Mouse (Mus musculus): Measurements from ENCODE around the gene Mbnl2. TPM values are rescaled to one million over a fixed set of nuclear protein-coding genes. Genes with fewer than 3 reads are reported as not detected.

Gene Mbnl2
- polyA plus RNA-seq, 1 experiment from 2014 or later: 21.8 TPM

DNA sequence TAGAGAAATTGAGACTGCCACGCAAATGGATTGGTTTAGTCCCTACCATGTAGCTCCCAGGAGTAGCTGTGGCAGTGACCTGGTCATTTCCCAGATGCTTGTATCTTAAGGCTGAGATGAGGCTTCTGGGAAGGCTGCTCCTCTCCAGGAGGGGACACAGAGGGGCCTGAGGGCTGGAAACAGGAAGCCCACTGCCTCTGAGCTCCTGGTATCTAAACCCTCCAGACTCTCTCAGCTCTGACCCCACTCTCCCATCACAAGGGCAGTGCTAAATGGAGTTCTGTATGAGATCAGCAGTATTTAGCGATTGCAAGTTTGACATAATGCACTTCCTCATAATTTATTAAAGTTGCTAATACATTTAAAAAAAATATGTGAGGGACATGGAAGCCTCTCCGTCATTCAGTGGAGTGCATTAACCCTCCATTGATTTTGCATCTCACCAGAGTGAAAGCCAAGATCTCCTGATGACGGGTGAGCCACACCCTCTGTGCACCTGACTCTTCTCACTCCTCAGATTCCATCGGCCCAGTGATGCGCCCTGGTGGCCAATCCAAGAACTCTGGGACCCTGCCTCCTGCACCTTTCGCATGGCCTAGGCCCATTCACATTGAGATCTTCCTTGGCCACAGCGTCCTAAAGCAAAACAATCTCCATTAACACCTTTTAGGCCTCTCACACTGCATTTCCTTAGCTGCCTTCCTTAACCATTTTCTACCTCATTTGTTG lies 87.8 kb downstream of the Mbnl2 start:
- no peaks in the 10 kb centered on the region for H3K4me1 ChIP-seq (ENCODE audit: control insufficient read depth, insufficient read depth, low read length)
- WGBS: 67% methylated on average over 8 of the region's 8 CpGs
- no peak overlapping the region for H3K9ac ChIP-seq (ENCODE audit: low read depth, low read length)
- H3K36me3 ChIP-seq (ENCODE audit: control insufficient read depth, insufficient read depth, low read length): no peaks in the 10 kb centered on the region
- H3K4me3 ChIP-seq (ENCODE audit: low read depth, low read length): no peak overlapping the region
- no peaks in the 10 kb centered on the region for H3K9me3 ChIP-seq (replicated peaks; ENCODE audit: control insufficient read depth, low read length, poor library complexity, severe bottlenecking)
- H3K4me2 ChIP-seq (ENCODE audit: low read length): no peak overlapping the region
- no peak for ATAC-seq
- H3K27ac ChIP-seq (ENCODE audit: low read length): no peak overlapping the region
- no peaks in the 10 kb centered on the region for H3K27me3 ChIP-seq (ENCODE audit: control insufficient read depth, insufficient read depth, low read depth, low read length)

DNA sequence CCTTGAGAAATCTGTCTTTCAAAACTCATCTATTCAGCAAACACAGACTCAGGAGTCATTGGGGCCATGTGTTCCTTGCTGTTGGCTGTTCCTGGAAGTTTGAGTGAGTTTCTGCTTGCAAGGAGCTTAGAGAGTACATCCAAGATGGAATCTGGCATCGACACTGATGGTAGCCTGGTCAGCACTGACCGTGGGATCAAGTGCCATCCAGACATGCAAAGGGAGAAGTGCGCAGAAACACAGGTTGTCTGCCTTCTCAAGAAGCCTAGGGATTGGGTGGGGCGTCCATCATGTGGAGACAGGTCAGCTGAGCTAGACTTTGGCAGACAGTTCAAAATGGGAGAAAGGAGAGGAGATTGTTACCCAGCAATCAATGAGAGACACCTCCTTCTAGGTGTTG lies 89.6 kb downstream of the Mbnl2 start:
- no peak for ATAC-seq
- no peak overlapping the region for H3K27ac ChIP-seq (ENCODE audit: low read length)
- no peaks in the 10 kb centered on the region for H3K9me3 ChIP-seq (replicated peaks; ENCODE audit: control insufficient read depth, low read length, poor library complexity, severe bottlenecking)
- no peaks in the 10 kb centered on the region for H3K4me1 ChIP-seq (ENCODE audit: control insufficient read depth, insufficient read depth, low read length)
- H3K4me3 ChIP-seq (ENCODE audit: low read depth, low read length): no peak overlapping the region
- H3K9ac ChIP-seq (ENCODE audit: low read depth, low read length): no peak overlapping the region
- 96% methylated on average over 4 of the region's 4 CpGs for WGBS
- H3K27me3 ChIP-seq (ENCODE audit: control insufficient read depth, insufficient read depth, low read depth, low read length): no peaks in the 10 kb centered on the region
- H3K4me2 ChIP-seq (ENCODE audit: low read length): no peak overlapping the region
- no peaks in the 10 kb centered on the region for H3K36me3 ChIP-seq (ENCODE audit: control insufficient read depth, insufficient read depth, low read length)

DNA sequence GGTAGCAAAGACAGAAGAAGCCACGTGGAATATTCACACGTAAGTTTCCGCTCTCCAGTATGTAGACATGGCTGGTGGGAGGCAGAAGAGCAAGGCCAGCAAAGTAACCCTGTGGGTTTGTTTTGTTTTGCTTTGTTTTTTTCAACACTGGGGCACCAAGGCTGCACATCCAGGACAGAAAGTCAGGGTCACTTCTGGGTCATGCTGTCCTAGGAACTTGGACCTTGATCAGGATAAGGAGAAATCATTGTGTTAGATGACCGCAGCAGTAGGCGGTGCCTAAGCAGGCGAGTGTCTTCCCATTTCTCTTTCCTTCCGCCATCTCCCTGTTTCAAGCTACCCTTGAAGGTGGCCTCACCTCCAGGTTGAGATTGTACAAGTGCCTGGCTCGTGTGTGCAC lies 91.5 kb downstream of the Mbnl2 start:
- no peak for ATAC-seq
- Histone ChIP-seq H3K4me1 (ENCODE audit: control insufficient read depth, insufficient read depth, low read length) (no peaks in the 10 kb centered on the region), H3K9me3 (replicated peaks; ENCODE audit: control insufficient read depth, low read length, poor library complexity, severe bottlenecking) (no peaks in the 10 kb centered on the region), H3K4me3 (ENCODE audit: low read depth, low read length) (no peak overlapping the region), H3K27me3 (ENCODE audit: control insufficient read depth, insufficient read depth, low read depth, low read length) (no peaks in the 10 kb centered on the region), H3K4me2 (ENCODE audit: low read length) (no peak overlapping the region), H3K27ac (ENCODE audit: low read length) (no peak overlapping the region), H3K36me3 (ENCODE audit: control insufficient read depth, insufficient read depth, low read length) (no peaks in the 10 kb centered on the region), H3K9ac (ENCODE audit: low read depth, low read length) (no peak overlapping the region)
- WGBS: 96% methylated on average over 8 of the region's 8 CpGs

DNA sequence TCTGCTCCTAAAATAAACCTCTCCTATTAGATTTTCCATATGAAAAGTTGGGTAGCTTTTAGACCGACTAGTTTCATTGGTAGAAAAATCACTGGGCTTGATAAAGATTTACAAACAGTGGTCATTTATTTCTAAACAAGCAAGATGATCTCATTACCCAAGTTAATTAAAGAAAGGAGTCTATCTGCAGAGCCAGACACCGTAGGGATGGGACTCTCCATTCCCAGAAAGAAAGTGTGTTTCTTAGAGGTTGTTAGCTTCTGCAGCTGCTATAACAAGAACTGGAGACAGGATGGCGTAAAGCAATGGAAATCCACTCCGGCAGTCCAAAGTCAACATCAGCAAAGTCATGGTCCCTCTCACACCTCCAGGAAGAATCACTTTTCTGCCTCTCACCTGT lies 92.1 kb downstream of the Mbnl2 start:
- WGBS: 88% methylated on average over 4 of the region's 4 CpGs

DNA sequence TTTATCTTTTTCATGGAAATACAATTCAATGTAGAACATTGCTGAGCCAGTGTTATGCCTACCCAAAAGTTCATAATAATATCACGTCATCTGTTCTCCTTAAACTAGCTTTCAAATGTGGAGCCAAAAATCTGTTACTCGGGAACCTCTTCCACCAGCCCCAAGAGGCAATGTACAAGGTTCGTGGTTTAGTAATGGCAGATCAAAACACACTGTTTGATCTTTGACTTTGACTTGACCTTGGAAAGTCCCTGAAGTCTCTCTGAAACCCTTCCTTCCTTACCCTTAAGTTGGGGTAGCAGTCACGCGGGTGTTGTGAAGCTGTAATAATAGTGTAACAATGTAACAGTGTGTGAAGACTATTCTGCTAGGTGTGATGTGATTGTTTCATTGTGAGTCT lies 93.0 kb downstream of the Mbnl2 start:
- 91% methylated on average over 5 of the region's 5 CpGs for WGBS
- H3K27ac ChIP-seq (ENCODE audit: low read length): no peak overlapping the region

More for the DNA sequence above, 92.1 kb downstream of the Mbnl2 start:
- Histone ChIP-seq H3K9me3 (replicated peaks; ENCODE audit: control insufficient read depth, low read length, poor library complexity, severe bottlenecking) (no peaks in the 10 kb centered on the region), H3K9ac (ENCODE audit: low read depth, low read length) (no peak overlapping the region), H3K36me3 (ENCODE audit: control insufficient read depth, insufficient read depth, low read length) (no peaks in the 10 kb centered on the region), H3K27me3 (ENCODE audit: control insufficient read depth, insufficient read depth, low read depth, low read length) (no peaks in the 10 kb centered on the region), H3K4me2 (ENCODE audit: low read length) (no peak overlapping the region), H3K27ac (ENCODE audit: low read length) (no peak overlapping the region), H3K4me1 (ENCODE audit: control insufficient read depth, insufficient read depth, low read length) (no peaks in the 10 kb centered on the region; the same call in 1 of the 2 replicates), H3K4me3 (ENCODE audit: low read depth, low read length) (no peak overlapping the region)
- ATAC-seq: no peak

DNA sequence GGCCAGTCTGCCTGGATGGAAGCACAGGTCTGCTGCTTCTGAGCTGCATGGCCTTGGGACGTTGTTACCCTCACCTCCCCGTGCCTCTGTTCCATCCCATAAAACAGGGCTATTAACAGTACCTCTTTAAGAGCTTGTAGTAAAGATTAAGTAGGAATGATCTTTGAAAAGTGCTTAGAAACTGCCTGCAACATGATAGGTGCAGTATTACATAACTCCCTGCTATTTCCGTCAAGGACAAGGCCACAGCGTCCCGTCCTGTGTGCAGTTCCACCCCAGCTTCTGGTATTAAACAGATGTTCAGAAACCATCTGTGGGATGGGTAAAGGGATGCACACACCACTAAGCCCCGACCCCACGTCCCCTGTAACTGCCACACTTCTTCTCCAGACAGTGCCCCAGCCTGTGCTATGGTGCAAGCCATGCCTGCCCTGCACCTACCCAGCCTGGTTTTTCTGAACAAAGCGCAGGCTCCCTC lies 93.5 kb downstream of the Mbnl2 start:
- ATAC-seq: no peak
- Histone ChIP-seq H3K36me3 (ENCODE audit: control insufficient read depth, insufficient read depth, low read length) (no peaks in the 10 kb centered on the region), H3K4me3 (ENCODE audit: low read depth, low read length) (no peak overlapping the region), H3K27ac (ENCODE audit: low read length) (no peak overlapping the region), H3K4me1 (ENCODE audit: control insufficient read depth, insufficient read depth, low read length) (no peaks in the 10 kb centered on the region; the same call in 1 of the 2 replicates), H3K9me3 (replicated peaks; ENCODE audit: control insufficient read depth, low read length, poor library complexity, severe bottlenecking) (no peaks in the 10 kb centered on the region), H3K4me2 (ENCODE audit: low read length) (no peak overlapping the region), H3K27me3 (ENCODE audit: control insufficient read depth, insufficient read depth, low read depth, low read length) (no peaks in the 10 kb centered on the region), H3K9ac (ENCODE audit: low read depth, low read length) (no peak overlapping the region)
- 90% methylated on average over 8 of the region's 8 CpGs for WGBS

More for the DNA sequence above, 93.0 kb downstream of the Mbnl2 start:
- Histone ChIP-seq H3K36me3 (ENCODE audit: control insufficient read depth, insufficient read depth, low read length) (no peaks in the 10 kb centered on the region), H3K9ac (ENCODE audit: low read depth, low read length) (no peak overlapping the region), H3K4me3 (ENCODE audit: low read depth, low read length) (no peak overlapping the region), H3K4me1 (ENCODE audit: control insufficient read depth, insufficient read depth, low read length) (no peaks in the 10 kb centered on the region; the same call in 1 of the 2 replicates), H3K9me3 (replicated peaks; ENCODE audit: control insufficient read depth, low read length, poor library complexity, severe bottlenecking) (no peaks in the 10 kb centered on the region), H3K27me3 (ENCODE audit: control insufficient read depth, insufficient read depth, low read depth, low read length) (no peaks in the 10 kb centered on the region), H3K4me2 (ENCODE audit: low read length) (no peak overlapping the region)
- no peak for ATAC-seq

DNA sequence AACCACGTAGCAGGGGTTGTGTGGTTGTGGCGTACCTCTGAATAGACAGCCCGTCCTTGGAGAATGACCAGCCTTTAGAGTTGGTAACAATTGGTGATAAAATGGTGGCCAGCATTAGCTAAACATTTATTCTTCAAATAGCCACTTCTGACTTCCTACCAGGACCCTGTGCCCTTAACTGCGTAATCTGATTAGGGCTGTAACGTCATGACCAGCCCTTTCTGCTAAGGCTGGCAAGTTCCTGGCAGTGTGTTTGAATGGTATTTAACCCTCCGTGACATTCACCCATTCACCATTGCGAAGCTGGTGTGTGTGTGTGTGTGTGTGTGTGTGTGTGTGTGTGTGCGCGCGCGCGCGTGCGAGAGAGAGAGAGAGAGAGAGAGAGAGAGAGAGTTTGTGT lies 94.6 kb downstream of the Mbnl2 start:
- 59% methylated on average over 9 of the region's 14 CpGs for whole genome bisulfite sequencing
- Histone ChIP-seq H3K27ac (ENCODE audit: low read length) (no peak overlapping the region), H3K4me2 (ENCODE audit: low read length) (no peak overlapping the region), H3K4me3 (ENCODE audit: low read depth, low read length) (no peak overlapping the region), H3K9me3 (replicated peaks; ENCODE audit: control insufficient read depth, low read length, poor library complexity, severe bottlenecking) (no peaks in the 10 kb centered on the region), H3K9ac (ENCODE audit: low read depth, low read length) (no peak overlapping the region), H3K27me3 (ENCODE audit: control insufficient read depth, insufficient read depth, low read depth, low read length) (no peaks in the 10 kb centered on the region), H3K4me1 (ENCODE audit: control insufficient read depth, insufficient read depth, low read length) (no peaks in the 10 kb centered on the region; the same call in 1 of the 2 replicates), H3K36me3 (ENCODE audit: control insufficient read depth, insufficient read depth, low read length) (no peaks in the 10 kb centered on the region)
- no peak for ATAC-seq

DNA sequence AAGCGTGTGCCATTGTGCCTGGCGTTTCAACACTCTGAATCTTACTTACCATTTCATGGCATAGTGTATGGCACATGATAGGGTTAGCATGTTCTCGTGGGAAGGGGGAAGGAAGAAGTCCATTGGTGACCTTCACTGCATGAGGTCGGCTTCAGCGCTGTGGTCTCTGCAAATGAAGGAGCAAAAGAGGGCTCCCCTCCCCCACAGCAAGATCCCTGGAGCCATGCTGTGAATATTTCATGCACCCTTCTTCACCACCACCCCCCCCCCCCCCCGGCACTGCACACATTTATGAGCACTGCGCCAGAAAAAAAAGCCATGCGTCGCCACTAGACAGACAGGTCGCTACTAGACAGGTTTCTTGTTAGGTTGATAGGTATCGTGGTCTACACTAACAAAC lies 95.2 kb downstream of the Mbnl2 start:
- no peak overlapping the region for H3K4me2 ChIP-seq (ENCODE audit: low read length)
- 88% methylated on average over 11 of the region's 11 CpGs for WGBS
- no peaks in the 10 kb centered on the region for H3K27me3 ChIP-seq (ENCODE audit: control insufficient read depth, insufficient read depth, low read depth, low read length)
- no peak for ATAC-seq
- no peaks in the 10 kb centered on the region for H3K36me3 ChIP-seq (ENCODE audit: control insufficient read depth, insufficient read depth, low read length)
- no peak overlapping the region for H3K9ac ChIP-seq (ENCODE audit: low read depth, low read length)
- H3K9me3 ChIP-seq (replicated peaks; ENCODE audit: control insufficient read depth, low read length, poor library complexity, severe bottlenecking): no peaks in the 10 kb centered on the region
- H3K27ac ChIP-seq (ENCODE audit: low read length): no peak overlapping the region
- no peak overlapping the region for H3K4me3 ChIP-seq (ENCODE audit: low read depth, low read length)
- no peaks in the 10 kb centered on the region; the same call in 1 of the 2 replicates for H3K4me1 ChIP-seq (ENCODE audit: control insufficient read depth, insufficient read depth, low read length)

DNA sequence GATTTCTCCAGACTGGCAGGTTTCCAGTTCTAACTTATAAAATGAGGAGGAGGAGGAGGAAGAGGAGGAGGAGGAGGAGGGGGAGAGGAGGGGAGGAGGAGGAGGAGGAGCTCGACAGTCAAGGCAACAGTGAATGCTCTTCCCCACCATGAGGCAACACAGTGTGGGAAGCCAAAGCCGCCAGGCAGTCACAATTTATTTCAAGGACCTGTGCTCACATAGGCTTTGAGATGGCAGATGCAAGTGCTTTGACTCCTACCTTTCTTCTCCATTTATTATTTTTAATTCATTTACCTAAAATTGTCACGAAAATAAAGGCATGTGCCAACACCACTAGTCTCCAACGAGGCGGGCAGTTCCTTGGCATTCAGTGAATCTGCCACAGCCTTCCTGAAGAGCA lies 95.7 kb downstream of the Mbnl2 start:
- Histone ChIP-seq H3K36me3 (ENCODE audit: control insufficient read depth, insufficient read depth, low read length) (no peaks in the 10 kb centered on the region), H3K4me2 (ENCODE audit: low read length) (no peak overlapping the region), H3K27me3 (ENCODE audit: control insufficient read depth, insufficient read depth, low read depth, low read length) (no peaks in the 10 kb centered on the region), H3K4me3 (ENCODE audit: low read depth, low read length) (no peak overlapping the region), H3K27ac (ENCODE audit: low read length) (no peak overlapping the region), H3K9ac (ENCODE audit: low read depth, low read length) (no peak overlapping the region), H3K4me1 (ENCODE audit: control insufficient read depth, insufficient read depth, low read length) (no peaks in the 10 kb centered on the region; the same call in 1 of the 2 replicates), H3K9me3 (replicated peaks; ENCODE audit: control insufficient read depth, low read length, poor library complexity, severe bottlenecking) (no peaks in the 10 kb centered on the region)
- no peak for ATAC-seq
- 77% methylated on average over 5 of the region's 5 CpGs for WGBS
